8 mouse cellular contexts compared by ENCODE assay signal in genomic region chr19:37692879-37693278, GRCm38 (mm10). TPM values are rescaled to one million over a fixed set of nuclear protein-coding genes. Genes with fewer than 3 reads are reported as not detected.
DNase-seq lines count a peak whose midpoint lies in the region; ATAC-seq and TF ChIP-seq lines count a peak whose summit lies in the region.

No protein-coding gene starts in this region.

- peak; percentile 63 for ATAC-seq in forebrain, embryonic 13.5 days
- no peak for ATAC-seq in liver, embryonic 12.5 days

- H3K9ac ChIP-seq in forebrain, embryonic 13.5 days = peak overlapping the region; percentile 45; the same call in 1 of the 2 replicates
- no peak overlapping the region for H3K9ac ChIP-seq in liver, embryonic 12.5 days

- peak overlapping the region; percentile 47 for H3K4me3 ChIP-seq in layer of hippocampus, adult 2 months
- peak overlapping the region; percentile 29 for H3K4me3 ChIP-seq in bone marrow, adult 2 months (replicated peaks; ENCODE audit: control insufficient read depth, low read depth, low read length)
- H3K4me3 ChIP-seq in forebrain, embryonic 13.5 days = peak overlapping the region; percentile 36
- H3K4me3 ChIP-seq in liver, embryonic 12.5 days = peak overlapping the region; percentile 35

- H3K27ac ChIP-seq in layer of hippocampus, adult 2 months = no peak overlapping the region
- H3K27ac ChIP-seq in bone marrow, adult 2 months (ENCODE audit: control insufficient read depth, insufficient read depth, low read depth, low read length, poor library complexity) = no peak overlapping the region; the same call in 1 of the 2 replicates
- no peak overlapping the region for H3K27ac ChIP-seq in forebrain, embryonic 13.5 days
- no peak overlapping the region for H3K27ac ChIP-seq in liver, embryonic 12.5 days

- no peak for TF ChIP-seq CTCF in layer of hippocampus, adult 2 months (conservative IDR thresholded peaks at IDR 0.05)
- no peak for TF ChIP-seq CTCF in bone marrow, adult 2 months (IDR thresholded peaks at IDR 0.05; ENCODE audit: control insufficient read depth, insufficient read depth, low read length)

- H3K9me3 ChIP-seq in forebrain, embryonic 13.5 days (replicated peaks) = no peaks in the 10 kb centered on the region
- H3K9me3 ChIP-seq in liver, embryonic 12.5 days (replicated peaks) = no peaks in the 10 kb centered on the region

- no peaks in the 10 kb centered on the region; the same call in 1 of the 2 replicates for H3K4me1 ChIP-seq in bone marrow, adult 2 months (ENCODE audit: control insufficient read depth, insufficient read depth, low read length)
- peaks cover 32% of the 10 kb centered on the region for H3K4me1 ChIP-seq in forebrain, embryonic 13.5 days
- peaks cover 29% of the 10 kb centered on the region for H3K4me1 ChIP-seq in liver, embryonic 12.5 days

- DNase-seq in layer of hippocampus, adult 2 months (ENCODE audit: low spot score in 2 of 2) = no peak
- DNase-seq in layer of hippocampus, postnatal 14 days (ENCODE audit: low spot score in 2 of 2) = no peak
- peak; percentile 60 for DNase-seq in right cerebral cortex, postnatal 14 days
- no peak for DNase-seq in spleen, adult 18-20 months
- DNase-seq in urinary bladder, postnatal 25 days (ENCODE audit: low spot score) = no peak

- H3K27me3 ChIP-seq in forebrain, embryonic 13.5 days = peaks cover 100% of the 10 kb centered on the region
- peaks cover 100% of the 10 kb centered on the region for H3K27me3 ChIP-seq in liver, embryonic 12.5 days (replicated peaks)

- peak overlapping the region; percentile 64 for H3K4me2 ChIP-seq in forebrain, embryonic 13.5 days
- peak overlapping the region; percentile 57 for H3K4me2 ChIP-seq in liver, embryonic 12.5 days

- WGBS in bone marrow, adult 2 months = under 1% methylated on average over 40 of the region's 40 CpGs
- WGBS in forebrain, embryonic 13.5 days = under 1% methylated on average over 40 of the region's 40 CpGs
- 4% methylated on average over 40 of the region's 40 CpGs for WGBS in liver, embryonic 12.5 days (ENCODE audit: insufficient replicate concordance)

- no peaks in the 10 kb centered on the region for H3K36me3 ChIP-seq in forebrain, embryonic 13.5 days (ENCODE audit: poor library complexity, severe bottlenecking)
- H3K36me3 ChIP-seq in liver, embryonic 12.5 days = no peaks in the 10 kb centered on the region; the same call in 1 of the 2 replicates

- TF ChIP-seq POLR2A in bone marrow, adult 2 months (IDR thresholded peaks at IDR 0.05; ENCODE audit: borderline replicate concordance, control insufficient read depth, low read depth, low read length) = no peak

RNA-seq across cellular contexts. Expression of gene Cyp26a1, which starts 4.7 kb away (rescaled TPM):
- under 1 TPM; 0.46 to 0.59 TPM for total RNA-seq in layer of hippocampus, adult 2 months (2021)
- under 1 TPM; 0.21 to 0.71 TPM for total RNA-seq in layer of hippocampus, postnatal 14 days (2021)
- polyA plus RNA-seq in bone marrow, adult 2 months (2011; ENCODE audit: insufficient read depth, insufficient read length, low replicate concordance, missing spikeins) = 1.1 and 2.6 TPM in 2 replicates
- 0.15 TPM in 1 of 2 replicates, not detected in the other for polyA plus RNA-seq in forebrain, embryonic 13.5 days (2015; fragmentation: Nextera tagmentation; extraction: Ambion mirVana)
- polyA plus RNA-seq in liver, embryonic 12.5 days (2016; fragmentation: Nextera tagmentation; extraction: Ambion mirVana) = 0.14 TPM in 1 of 2 replicates, not detected in the other

RNA-seq across cellular contexts. Expression of gene Cyp26c1, which starts 7.5 kb away (rescaled TPM):
- total RNA-seq in layer of hippocampus, adult 2 months (2021) = under 1 TPM in 1 of 2 experiments, not detected in 1; 0.28 TPM
- total RNA-seq in layer of hippocampus, postnatal 14 days (2021) = under 1 TPM; 0.21 to 0.44 TPM
- polyA plus RNA-seq in bone marrow, adult 2 months (2011; ENCODE audit: insufficient read depth, insufficient read length, low replicate concordance, missing spikeins) = not detected in 2 replicates
- not detected in 2 replicates for polyA plus RNA-seq in forebrain, embryonic 13.5 days (2015; fragmentation: Nextera tagmentation; extraction: Ambion mirVana)
- polyA plus RNA-seq in liver, embryonic 12.5 days (2016; fragmentation: Nextera tagmentation; extraction: Ambion mirVana) = not detected in 2 replicates
